Mouse (Mus musculus) fibroblast of lung, adult 2 months (primary cell): ENCODE data around the gene Pom121.
"Not testable (repeated sequence)": the region's sequence is repeated elsewhere in the genome, so short reads cannot be mapped to it uniquely, and the experiment has no call there.

ENCODE experiments used
- DNase-seq: peaks from one replicate; pipeline ENCODE4 v3.0.0-alpha.2; 2011; ENCODE audit warnings: low read depth

The Pom121 gene

DNA sequence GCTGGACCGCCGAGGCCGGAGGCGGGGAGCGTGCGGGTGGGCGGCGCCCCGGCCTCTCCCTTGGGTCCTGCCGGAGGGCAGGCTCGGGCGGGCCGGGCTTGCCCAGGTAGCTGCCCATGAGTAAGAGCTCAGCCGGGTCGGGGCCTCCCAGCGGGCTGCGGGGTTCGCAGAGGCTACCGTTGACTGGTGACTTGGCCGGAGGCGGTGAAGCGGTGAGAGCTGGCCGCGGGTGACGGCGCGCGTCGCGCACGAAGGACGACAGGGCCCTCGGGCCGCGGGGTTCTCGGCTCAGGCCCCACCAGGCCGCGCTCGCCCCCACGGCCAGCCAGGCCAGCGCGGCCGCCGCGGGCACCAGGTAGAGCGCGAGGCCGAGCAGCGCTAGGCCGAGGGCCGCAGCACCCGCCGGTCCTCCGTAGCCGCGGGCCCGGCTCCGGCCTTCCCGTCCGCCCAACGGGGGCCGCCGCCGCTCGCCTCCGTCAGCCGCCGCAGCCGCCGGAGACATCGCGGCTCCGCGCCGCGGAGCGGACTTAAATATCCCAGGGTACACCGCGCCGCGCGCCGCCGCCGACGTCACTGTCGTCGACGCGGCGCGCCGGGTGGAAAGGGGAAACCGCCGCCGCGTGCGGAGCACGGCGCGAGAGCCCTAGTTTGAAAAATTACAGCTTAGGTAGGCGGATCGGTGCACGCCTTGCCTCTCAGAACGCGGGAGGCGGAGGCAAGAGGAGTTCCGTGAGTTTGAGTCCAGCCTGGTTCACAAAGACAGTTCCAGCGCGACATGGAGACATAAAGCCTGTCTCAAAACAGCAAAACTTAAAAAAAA lies at the start of gene Pom121:
Gene Pom121 (minus strand): TSS at position 543 of the 820 bp plus-strand sequence.
- peak; percentile 46 for DNase-seq

- DNase-seq = no peak
Measured at GRCm38 (mm10) chr5:135442430-135442829, 48.1 kb upstream of the Pom121 start.

DNA sequence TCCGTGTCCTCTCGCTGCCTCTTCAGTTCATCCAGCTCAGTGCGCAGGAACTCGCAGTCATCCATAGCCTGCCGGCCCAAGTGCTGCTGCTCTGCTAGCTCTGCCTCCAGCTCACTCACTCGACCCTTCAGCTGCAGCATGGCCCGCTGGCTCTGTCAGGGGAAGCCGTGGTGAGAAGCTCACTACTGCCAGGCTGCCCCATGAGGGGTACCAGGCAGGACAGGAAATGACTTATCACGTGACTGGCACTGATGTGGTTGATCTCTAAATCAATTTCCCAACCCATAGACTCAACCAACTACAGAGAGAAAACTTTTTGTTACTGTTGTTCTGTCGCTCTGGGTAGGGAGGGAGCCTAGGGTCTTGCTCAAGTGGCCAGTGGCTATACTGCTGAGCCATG lies 40.7 kb upstream of the Pom121 start:
- DNase-seq = no peak

DNA sequence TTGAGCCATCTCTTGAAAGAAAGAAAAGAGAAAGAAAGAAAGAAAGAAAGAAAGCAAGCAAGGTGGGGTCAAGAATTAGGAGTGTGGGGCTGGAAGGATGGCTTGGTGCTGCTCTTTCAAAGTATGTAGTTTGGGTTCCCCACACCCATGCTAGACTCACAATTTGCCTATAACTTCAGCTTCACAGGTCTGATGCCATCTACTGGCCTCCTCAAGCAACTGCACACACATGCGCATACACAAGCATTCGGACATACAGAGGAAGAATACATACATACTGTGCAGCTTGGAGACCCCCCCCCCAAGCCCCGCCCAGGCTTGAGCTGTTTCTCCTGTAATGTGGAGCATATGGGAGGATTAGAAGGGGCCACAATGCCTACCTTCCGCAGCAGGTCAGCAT lies 39.5 kb upstream of the Pom121 start:
- no peak for DNase-seq

DNA sequence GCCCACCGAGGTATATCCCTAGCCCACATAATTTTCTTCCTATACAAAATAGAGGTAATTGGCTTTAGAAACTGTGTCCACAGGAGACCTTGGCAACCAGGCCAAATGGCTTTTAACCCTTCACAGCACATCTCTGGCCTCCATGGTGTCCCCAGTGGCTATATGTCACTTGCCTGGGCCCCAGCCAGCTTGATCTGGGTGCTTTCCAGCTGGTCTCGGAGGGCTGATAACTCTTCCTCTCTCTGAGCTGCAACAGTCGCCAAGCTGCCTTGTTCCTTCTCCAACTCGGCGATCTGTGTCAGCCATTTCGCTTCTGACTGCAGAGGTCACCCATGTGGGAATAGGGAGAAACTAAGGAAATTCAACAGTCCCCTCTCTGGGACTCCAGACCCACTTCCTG lies 36.8 kb upstream of the Pom121 start:
- DNase-seq = no peak

- no peak for DNase-seq
Measured at GRCm38 (mm10) chr5:135428786-135429185, 34.4 kb upstream of the Pom121 start.

- no peak for DNase-seq
Measured at GRCm38 (mm10) chr5:135410266-135410665, 15.9 kb upstream of the Pom121 start.

DNA sequence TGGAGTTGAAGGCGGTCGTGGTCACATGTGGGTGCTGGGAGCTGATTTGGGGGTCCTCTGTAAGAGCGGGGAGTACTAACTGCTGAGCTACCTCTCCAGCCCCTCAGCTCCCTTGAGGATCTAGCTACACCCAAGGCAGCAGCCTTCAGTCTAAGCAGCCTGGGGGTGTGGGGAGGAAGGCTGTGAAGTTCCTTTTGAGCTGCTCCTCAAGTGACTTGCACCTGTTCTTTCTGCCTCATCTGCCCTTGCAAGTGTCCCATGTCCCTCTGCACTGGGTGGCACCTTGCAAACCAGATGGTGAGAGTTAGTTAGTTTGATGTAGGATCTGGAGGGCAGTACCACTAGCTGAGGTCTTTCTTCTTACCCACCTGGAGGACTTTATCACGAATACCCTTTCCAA lies 13.8 kb upstream of the Pom121 start:
- DNase-seq = no peak

DNA sequence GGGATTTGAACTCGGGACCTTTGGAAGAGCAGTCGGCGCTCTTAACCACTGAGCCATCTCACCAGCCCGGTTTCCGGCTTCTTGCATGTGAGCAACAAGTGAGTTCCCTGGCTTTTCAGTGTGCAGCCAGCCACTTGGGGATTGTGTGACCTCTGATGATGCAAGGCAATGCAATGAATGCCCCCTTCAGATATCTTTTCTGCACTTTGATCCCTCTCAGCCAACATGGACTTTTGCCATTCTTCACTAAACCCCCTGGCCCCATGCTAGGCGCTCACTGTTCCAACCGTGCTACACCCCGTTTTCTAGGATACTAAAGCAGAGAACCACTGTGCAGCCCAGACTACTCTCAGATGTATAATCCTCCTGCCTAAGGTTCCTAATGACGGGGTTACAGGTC lies 11.1 kb upstream of the Pom121 start:
- DNase-seq = no peak

DNA sequence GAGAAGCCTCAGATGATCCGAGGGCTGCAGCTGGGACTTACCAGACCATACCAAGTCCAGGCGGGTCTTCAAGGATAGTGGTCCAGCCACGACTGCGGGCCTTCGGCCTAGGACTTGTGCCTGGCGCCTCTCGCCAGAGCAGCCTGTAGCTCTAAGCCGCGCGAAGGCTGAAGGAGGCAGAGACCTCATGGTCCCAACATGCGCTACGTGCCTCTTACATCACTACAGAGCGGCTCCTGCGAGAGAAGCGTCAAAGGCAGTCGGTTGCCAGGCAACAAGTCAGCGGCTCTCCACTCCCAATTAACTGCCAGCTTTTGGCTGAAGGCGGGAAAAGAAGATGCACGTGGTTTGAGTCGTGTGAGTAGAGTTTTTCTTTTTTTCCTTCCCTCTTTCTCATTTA lies 10.3 kb upstream of the Pom121 start:
- no peak for DNase-seq

GRCm38 (mm10) chr5:135400244-135400643 lies 5.9 kb upstream of the Pom121 start:
- peak; percentile 42 for DNase-seq

DNA sequence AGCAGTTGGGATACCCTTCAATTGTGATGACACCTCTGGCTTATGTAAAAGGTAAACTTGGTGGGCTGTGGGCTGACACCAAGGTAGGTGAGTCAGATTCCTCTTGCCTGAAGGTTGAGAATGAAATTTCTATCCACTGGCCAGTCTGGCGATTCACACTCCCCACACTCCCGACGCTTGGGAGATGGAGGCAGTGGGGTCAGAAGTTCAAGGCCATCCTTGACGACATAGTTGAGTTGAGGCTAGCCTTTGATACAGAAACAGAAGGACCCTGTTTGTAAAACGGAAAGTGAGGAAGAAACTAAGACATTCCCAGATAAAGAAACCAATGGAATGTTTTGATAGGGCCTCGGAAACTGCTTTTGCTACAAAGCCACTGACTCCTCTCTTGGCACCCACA lies 5.0 kb upstream of the Pom121 start:
- no peak for DNase-seq

DNA sequence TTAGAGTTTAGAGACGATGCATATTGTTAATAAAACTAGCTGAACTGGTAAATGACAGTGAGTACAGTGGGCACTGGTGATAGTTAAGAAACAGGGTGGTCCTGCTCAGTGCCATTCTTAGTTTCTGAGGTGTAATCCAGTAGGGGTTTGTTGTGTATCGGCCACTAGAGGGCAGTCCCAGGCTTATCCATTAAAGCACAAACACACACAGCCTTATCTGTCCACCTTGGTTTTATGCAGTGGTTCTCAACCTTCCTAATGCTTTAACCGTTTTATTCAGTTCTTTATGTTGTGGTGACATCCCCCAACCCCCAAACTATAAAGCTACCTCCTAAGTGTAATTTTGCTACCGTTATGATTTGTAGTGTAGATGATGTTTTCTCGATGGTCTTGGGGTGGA lies 1.5 kb upstream of the Pom121 start:
- DNase-seq = no peak

- no peak for DNase-seq
Measured at GRCm38 (mm10) chr5:135383771-135384170, 10.6 kb downstream of the Pom121 start.

- DNase-seq = no peak
Measured at GRCm38 (mm10) chr5:135382746-135383145, 11.6 kb downstream of the Pom121 start.

GRCm38 (mm10) chr5:135381356-135381925 lies 12.9 kb downstream of the Pom121 start:
- DNase-seq = no peak

DNA sequence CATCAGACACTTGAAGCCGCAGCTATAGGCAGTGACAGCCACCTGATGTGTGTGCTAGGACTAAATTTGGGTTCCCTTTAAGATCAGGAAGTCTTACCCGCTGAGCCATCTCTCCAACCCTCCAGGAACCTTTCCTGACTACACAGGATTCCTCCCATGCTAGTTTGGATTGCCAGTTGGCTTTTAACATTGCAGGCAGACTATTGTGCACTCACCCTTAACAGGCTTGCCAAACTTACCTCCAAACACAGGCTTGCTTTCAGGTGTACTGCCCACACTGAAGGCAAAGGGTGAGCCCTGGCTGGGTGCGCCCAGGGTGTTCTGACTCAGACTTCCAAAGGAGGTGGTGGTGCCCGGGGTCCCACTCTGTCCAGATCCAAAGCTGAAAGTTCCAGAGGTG lies 13.7 kb downstream of the Pom121 start:
- no peak for DNase-seq

DNA sequence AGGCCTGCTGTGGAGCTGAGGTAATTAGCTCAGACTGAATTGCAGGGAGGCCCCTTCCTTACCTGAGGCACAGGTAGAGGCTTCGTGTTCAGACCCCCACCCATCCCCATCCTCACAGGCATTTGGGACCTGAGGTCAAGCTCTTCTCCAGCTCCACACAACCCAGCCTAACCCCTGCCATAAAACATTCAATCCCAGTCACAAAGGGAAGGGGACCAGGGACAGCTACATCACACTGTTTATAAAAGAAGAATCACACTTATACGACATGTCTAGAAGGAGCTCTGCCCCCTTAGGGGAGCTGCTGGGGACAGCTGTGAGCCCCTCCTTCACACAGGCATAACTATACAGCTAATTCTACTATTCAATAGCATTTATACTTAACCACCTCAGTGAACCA lies 18.0 kb downstream of the Pom121 start:
- DNase-seq = no peak

GRCm38 (mm10) chr5:135375167-135375566 lies 19.2 kb downstream of the Pom121 start:
- no peak for DNase-seq

GRCm38 (mm10) chr5:135373601-135374000 lies 20.7 kb downstream of the Pom121 start:
- DNase-seq = no peak

DNA sequence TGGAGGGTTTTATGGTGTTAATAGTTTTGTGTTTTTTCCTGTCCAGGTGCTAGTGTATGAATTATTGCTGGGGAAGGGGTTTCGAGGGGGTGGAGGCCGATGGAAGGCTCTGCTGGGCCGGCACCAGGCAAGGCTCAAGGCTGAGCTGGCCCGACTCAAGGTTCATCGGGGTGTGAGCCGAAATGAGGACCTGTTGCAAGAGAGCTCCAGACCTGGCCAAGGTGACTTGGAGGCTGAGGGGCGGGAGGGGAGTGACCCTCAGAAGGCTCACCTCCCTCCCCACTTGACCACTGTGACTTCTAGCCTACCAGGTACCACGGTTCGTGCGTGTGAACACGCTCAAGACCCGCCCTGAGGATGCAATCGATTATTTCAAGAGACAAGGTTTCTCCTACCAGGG lies 23.2 kb downstream of the Pom121 start:
- no peak for DNase-seq

- DNase-seq = peak; percentile 79
Measured at GRCm38 (mm10) chr5:135369787-135370654, 24.3 kb downstream of the Pom121 start, which contains the start of gene Nsun5. TSS of gene Nsun5 (plus strand) at chr5:135369953.

GRCm38 (mm10) chr5:135369196-135369595 lies 25.1 kb downstream of the Pom121 start:
- not testable (repeated sequence) for DNase-seq
